Mouse (Mus musculus) myocyte (in vitro differentiated cells): Measurements from ENCODE around the gene Kpna6.

Experiments
- CEBPB ChIP-seq: IDR thresholded peaks from 2 replicates; pipeline ENCODE4 v1.6.1; 2011; ENCODE audit warnings: mild to moderate bottlenecking, moderate library complexity; ENCODE audit not compliant: poor library complexity, insufficient read depth, severe bottlenecking
- E2F4 ChIP-seq: IDR thresholded peaks from one replicate; pipeline ENCODE4 v1.6.1; 2011; ENCODE audit warnings: mild to moderate bottlenecking, control low read depth, moderate library complexity; ENCODE audit not compliant: insufficient read depth
- MAX ChIP-seq: IDR thresholded peaks from one replicate; pipeline ENCODE4 v1.6.1; 2011; ENCODE audit warnings: low read depth, mild to moderate bottlenecking, control low read depth
- MYOD1 ChIP-seq, 3 experiments: IDR thresholded peaks; one replicate each; pipeline ENCODE4 v1.6.1; 2011; ENCODE audit warnings: control low read depth in 2 of 3, low read depth in 2 of 3, mild to moderate bottlenecking in 2 of 3, moderate library complexity in 1 of 3; ENCODE audit not compliant: insufficient read length in 2 of 3, control insufficient read depth in 1 of 3
- POLR2A ChIP-seq: IDR thresholded peaks from one replicate; pipeline ENCODE4 v1.6.1; 2011; ENCODE audit warnings: low read depth, mild to moderate bottlenecking, control low read depth, moderate library complexity; ENCODE audit not compliant: insufficient read length
- POLR2AphosphoS2 ChIP-seq: IDR thresholded peaks from one replicate; pipeline ENCODE4 v1.6.1; 2011; ENCODE audit warnings: low read depth, control low read depth; ENCODE audit not compliant: insufficient read length
- SRF ChIP-seq: IDR thresholded peaks from one replicate; pipeline ENCODE4 v1.6.1; 2011; ENCODE audit warnings: low read depth; ENCODE audit not compliant: control insufficient read depth, insufficient read length
- TCF12 ChIP-seq: IDR thresholded peaks from one replicate; pipeline ENCODE4 v1.6.1; 2011; ENCODE audit warnings: mild to moderate bottlenecking, control low read depth; ENCODE audit not compliant: poor library complexity, insufficient read depth, severe bottlenecking
- USF1 ChIP-seq: IDR thresholded peaks from one replicate; pipeline ENCODE4 v1.6.1; 2011; ENCODE audit warnings: low read depth, mild to moderate bottlenecking, control low read depth, moderate library complexity

DNA sequence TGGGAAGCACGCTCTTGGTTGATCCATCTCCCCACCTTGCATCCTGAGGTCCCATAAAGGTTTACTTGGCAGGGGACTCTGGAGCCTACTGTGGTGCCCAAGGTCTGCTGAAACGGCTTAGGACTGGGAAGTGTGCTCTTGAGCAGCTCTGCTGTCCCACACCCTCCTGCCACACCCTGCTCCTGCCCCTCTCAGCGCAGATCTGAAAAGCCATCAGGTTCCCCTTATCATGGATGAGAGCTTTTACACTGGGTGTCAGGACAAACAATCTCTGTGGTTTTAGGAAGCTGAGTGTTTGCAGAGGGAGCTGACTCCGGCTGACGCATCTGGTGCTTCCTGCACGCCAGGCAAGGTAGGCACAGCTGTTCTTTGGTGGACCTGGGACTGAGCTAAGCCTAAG, 38.7 kb downstream of the Kpna6 start:
- TF ChIP-seq E2F4 (no peak), POLR2A (no peak), TCF12 (no peak), POLR2AphosphoS2 (no peak), USF1 (no peak), MYOD1 (IDR thresholded peaks at IDR 0.05; ENCODE audit: control insufficient read depth in 1 of 3, insufficient read length in 2 of 3, low read depth in 2 of 3) (no peak), MAX (no peak), CEBPB (no peak), SRF (no peak)
